Mouse (Mus musculus) hindbrain, embryonic 15.5 days (tissue): ENCODE measurements around the gene Ift74. TPM values are rescaled to one million over a fixed set of nuclear protein-coding genes. Genes with fewer than 3 reads are reported as not detected.

ENCODE experiments used
- ATAC-seq: fragments of 200-750 bp; cut with Nextera tagmentation; 2 replicates; pipeline ENCODE4 v1.8.0; 2017; ENCODE audit warnings: low read depth, moderate number of reproducible peaks, moderate TSS enrichment; ENCODE audit not compliant: low FRiP score
- H3K27ac ChIP-seq: fragments of 300-500 bp; sonication (generic); replicated peaks from 2 replicates; pipeline ENCODE4 v1.5.1; 2015; ENCODE audit warnings: mild to moderate bottlenecking, inconsistent platforms
- H3K27me3 ChIP-seq: fragments of 300-500 bp; sonication (generic); 2 replicates; pipeline ENCODE4 v1.6.1; 2015; ENCODE audit warnings: control low read depth, inconsistent platforms
- H3K36me3 ChIP-seq: fragments of 300-500 bp; sonication (generic); 2 replicates; pipeline ENCODE4 v1.6.1; 2015; ENCODE audit warnings: control low read depth, inconsistent platforms
- H3K4me1 ChIP-seq: fragments of 300-500 bp; sonication (generic); replicated peaks from 2 replicates; pipeline ENCODE4 v1.6.1; 2015; ENCODE audit warnings: control low read depth, inconsistent platforms
- H3K4me2 ChIP-seq: fragments of 300-500 bp; sonication (generic); 2 replicates; pipeline ENCODE4 v1.6.1; 2015; ENCODE audit warnings: moderate library complexity, mild to moderate bottlenecking, inconsistent platforms
- H3K4me3 ChIP-seq: fragments of 300-500 bp; sonication (generic); 2 replicates; pipeline ENCODE4 v1.5.1; 2015; ENCODE audit warnings: mild to moderate bottlenecking, inconsistent platforms
- H3K9ac ChIP-seq: fragments of 300-500 bp; sonication (generic); 2 replicates; pipeline ENCODE4 v1.6.1; 2015; ENCODE audit warnings: inconsistent platforms
- H3K9me3 ChIP-seq: fragments of 300-500 bp; sonication (generic); 2 replicates; pipeline ENCODE4 v1.6.1; 2016; ENCODE audit warnings: control low read depth, inconsistent platforms
- WGBS: fragments of 180-500 bp; shearing (Covaris S2); methylation state at CpG from one replicate; pipeline ENCODE4 v1.1.7; 2015; 5-methylcytosine and 5-hydroxymethylcytosine counted together
- polyA plus RNA-seq: library from polyadenylated mRNA; unstranded; fragments of >200 nt; fragmentation: Nextera tagmentation; extraction: Ambion mirVana; gene quantifications from 2 replicates; pipeline ENCODE4 v1.2.1, GENCODE M21; 2015

Ift74 gene
- 21.7 and 23.3 TPM in 2 replicates for polyA plus RNA-seq

DNA sequence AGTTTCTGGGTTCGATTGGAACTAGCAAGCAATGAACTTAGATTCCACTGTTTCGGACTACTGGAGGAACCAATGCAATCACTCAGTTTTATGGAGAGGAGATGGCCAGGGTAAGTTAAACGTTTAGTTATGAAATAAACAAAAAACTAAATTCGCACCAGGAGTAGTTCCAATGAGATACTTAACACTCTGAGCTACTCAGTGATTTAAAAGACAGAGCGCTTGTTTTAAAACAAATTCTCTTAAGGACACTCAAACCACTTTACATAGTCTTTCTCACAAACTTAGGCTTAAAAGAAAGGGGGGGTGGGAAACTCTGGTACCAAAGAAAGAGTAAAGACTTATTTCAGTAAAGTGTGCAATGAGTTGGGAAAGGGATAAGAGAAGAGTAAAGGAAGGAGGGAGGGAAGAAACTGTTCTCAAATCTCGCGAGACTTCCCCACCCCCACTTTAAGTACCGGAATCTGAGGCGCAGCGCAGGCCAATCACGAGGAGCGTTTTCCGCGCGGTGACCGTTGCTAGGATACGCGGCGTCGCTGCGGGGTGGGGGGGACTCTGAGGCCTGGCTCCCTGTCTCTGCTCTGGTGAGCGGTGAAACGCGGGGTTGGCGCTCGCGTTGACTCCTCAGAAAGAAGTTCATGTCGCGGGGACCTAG, at the start of gene Ift74:
Gene Ift74, plus strand, starts transcription at position 520 of the 655 bp plus-strand sequence.
- Histone ChIP-seq H3K27ac (peak within 1 kb of the TSS; percentile 81), H3K9ac (peak within 1 kb of the TSS; percentile 71), H3K9me3 (no peaks in the 10 kb centered on the region), H3K4me3 (peak within 1 kb of the TSS; percentile 89), H3K4me2 (peak within 1 kb of the TSS; percentile 71), H3K27me3 (no peaks in the 10 kb centered on the region), H3K36me3 (no peaks in the 10 kb centered on the region), H3K4me1 (peaks cover 17% of the 10 kb centered on the region)
- peak; percentile 100 for ATAC-seq
- WGBS = 5% methylated on average over 29 of the region's 29 CpGs

DNA sequence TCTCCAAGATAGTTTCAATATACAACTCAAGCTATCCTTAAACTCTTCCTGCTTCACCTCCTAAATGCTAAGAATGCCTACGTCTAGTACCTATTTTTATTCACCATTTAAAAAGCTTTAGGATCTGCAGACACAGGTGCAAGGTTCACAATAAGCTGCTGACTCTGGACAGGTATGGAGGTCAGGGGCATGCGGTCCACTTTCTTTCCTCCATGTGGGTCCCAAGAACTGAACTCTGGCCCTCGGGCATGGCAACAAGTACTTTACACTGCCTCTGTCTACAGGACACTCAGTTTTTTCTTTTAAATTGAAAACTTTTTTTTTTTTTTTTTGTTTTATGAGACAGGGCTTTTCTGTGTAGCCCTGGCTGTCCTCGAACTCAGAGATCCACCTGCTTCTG, 41.6 kb upstream of the Ift74 start:
- no peaks in the 10 kb centered on the region for H3K27me3 ChIP-seq

DNA sequence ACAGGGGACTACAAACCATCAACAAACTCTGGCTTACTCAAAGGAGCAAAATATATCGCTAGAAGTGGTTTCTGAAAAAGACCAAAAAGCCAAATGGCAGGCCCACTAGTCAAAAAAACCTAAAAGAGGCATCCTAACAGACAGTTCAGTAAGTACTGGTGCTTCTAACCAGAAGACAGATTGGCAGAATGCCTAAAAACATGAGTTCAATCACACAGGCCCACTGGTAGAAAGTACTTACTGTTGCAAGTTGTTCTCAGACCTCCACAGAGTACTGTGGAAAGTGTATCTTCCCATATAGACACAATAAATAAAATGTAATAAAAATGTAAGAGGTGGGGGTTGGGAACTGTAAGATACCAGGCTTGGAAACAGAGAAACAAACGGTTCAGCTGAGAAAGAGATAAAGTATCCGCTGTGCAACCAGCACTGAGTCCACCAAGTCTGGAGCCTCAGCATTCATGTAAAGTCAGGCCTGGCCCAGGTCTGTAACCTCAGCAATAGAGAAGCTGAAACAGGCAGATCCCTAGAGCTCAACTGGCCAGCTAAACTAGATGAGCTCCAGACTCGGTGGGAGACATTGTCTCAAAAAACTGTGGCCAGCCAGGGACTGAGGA, 22.4 kb upstream of the Ift74 start:
- H3K4me3 ChIP-seq = no peak overlapping the region
- H3K9me3 ChIP-seq = no peaks in the 10 kb centered on the region
- ATAC-seq = no peak; the same call in 1 of the 2 replicates
- 83% methylated on average over 4 of the region's 4 CpGs for WGBS
- H3K27me3 ChIP-seq = no peaks in the 10 kb centered on the region
- H3K4me1 ChIP-seq = 0 out of 2 replicates have a peak, but pooled peaks cover 4% of the 10 kb centered on the region
- no peak overlapping the region for H3K4me2 ChIP-seq
- H3K9ac ChIP-seq = no peak overlapping the region
- no peaks in the 10 kb centered on the region for H3K36me3 ChIP-seq
- H3K27ac ChIP-seq = no peak overlapping the region

More for the DNA sequence above, 41.6 kb upstream of the Ift74 start:
- Histone ChIP-seq H3K4me3 (no peak overlapping the region), H3K4me1 (no peaks in the 10 kb centered on the region), H3K27ac (no peak overlapping the region), H3K9ac (no peak overlapping the region), H3K9me3 (no peaks in the 10 kb centered on the region), H3K36me3 (peaks cover 45% of the 10 kb centered on the region), H3K4me2 (no peak overlapping the region)
- ATAC-seq = no peak
- 97% methylated on average over 4 of the region's 4 CpGs for WGBS

DNA sequence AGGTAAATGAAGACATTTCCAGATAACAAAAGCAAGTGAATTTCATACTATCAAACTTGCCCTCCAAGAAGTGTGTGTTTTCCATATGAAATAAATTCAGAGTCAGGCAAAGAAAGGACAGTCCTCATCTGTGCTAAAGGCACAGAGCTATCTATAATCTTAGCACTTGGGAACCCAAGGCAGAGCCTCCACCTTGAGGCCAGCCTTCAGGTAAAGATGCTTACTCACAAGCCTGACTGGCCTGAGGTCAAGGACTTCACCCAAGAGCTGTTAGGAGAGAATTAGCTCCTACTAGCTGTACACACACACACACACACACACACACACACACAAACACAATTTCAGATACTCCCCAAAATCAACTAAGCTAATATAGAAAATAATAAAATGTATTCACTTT, 21.6 kb upstream of the Ift74 start:
- ATAC-seq = no peak

DNA sequence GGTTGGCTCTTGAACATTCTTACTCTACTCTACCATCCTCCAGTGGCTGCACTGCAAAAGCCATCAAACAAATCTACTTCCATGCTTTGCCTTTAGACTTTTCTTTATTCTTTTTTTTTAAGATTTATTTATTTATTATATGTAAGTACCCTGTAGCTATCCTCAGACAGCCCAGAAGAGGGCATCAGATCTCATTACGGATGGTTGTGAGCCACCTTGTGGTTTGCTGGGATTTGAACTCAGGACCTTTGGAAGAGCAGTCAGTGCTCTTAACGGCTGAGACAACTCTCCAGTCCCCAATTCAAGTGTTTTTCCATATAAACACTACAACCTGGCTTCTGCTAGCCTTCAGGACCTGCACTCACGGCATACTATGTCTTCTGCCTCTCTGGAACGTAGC, 12.9 kb upstream of the Ift74 start:
- H3K4me2 ChIP-seq = peak overlapping the region; percentile 76
- H3K27ac ChIP-seq = no peak overlapping the region
- no peaks in the 10 kb centered on the region for H3K9me3 ChIP-seq
- WGBS = 88% methylated on average over 4 of the region's 4 CpGs
- ATAC-seq = no peak
- peaks cover 25% of the 10 kb centered on the region for H3K4me1 ChIP-seq
- peak overlapping the region; percentile 93; the same call in 1 of the 2 replicates for H3K4me3 ChIP-seq
- H3K27me3 ChIP-seq = no peaks in the 10 kb centered on the region
- H3K36me3 ChIP-seq = no peaks in the 10 kb centered on the region
- H3K9ac ChIP-seq = no peak overlapping the region

More for the DNA sequence above, 21.6 kb upstream of the Ift74 start:
- H3K4me1 ChIP-seq = 0 out of 2 replicates have a peak, but pooled peaks cover 4% of the 10 kb centered on the region
- no peaks in the 10 kb centered on the region for H3K36me3 ChIP-seq
- no peaks in the 10 kb centered on the region for H3K27me3 ChIP-seq
- no peak overlapping the region for H3K4me2 ChIP-seq
- H3K9ac ChIP-seq = no peak overlapping the region
- H3K9me3 ChIP-seq = no peaks in the 10 kb centered on the region
- no peak overlapping the region for H3K4me3 ChIP-seq
- no peak overlapping the region for H3K27ac ChIP-seq

DNA sequence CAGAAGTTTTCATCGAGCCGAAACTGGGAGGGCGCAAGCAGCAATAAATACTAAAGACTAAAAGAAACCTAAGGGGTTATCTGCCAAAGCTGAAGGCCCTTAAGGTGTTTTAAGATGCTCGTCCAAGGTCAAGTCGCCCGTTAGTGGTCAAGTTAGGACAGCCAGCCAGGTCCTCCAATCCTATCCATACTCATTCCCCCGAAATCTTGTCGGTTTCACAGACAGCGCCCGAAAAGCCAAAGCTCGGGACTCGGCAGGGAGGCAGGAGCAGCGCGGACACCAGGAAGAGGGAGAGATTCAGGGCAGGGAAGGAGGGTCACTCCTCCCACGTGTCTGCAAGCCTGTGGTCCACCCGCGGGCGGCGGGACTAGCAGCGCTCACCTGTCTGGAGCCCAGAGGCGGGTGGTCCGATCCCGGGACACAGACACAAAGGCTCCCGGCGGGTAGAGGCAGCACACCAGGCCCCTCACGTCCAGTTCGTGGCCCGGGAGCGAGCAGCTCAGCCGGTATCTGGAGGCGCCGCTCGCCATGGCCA, 11.7 kb upstream of the Ift74 start:
- peak overlapping the region; percentile 76 for H3K4me2 ChIP-seq
- under 1% methylated on average over 33 of the region's 33 CpGs for WGBS
- H3K36me3 ChIP-seq = no peaks in the 10 kb centered on the region
- H3K4me3 ChIP-seq = peak overlapping the region; percentile 93
- peak overlapping the region; percentile 91 for H3K27ac ChIP-seq
- H3K4me1 ChIP-seq = peaks cover 25% of the 10 kb centered on the region
- no peak for ATAC-seq
- H3K9ac ChIP-seq = peak overlapping the region; percentile 93
- H3K9me3 ChIP-seq = no peaks in the 10 kb centered on the region
- H3K27me3 ChIP-seq = no peaks in the 10 kb centered on the region

DNA sequence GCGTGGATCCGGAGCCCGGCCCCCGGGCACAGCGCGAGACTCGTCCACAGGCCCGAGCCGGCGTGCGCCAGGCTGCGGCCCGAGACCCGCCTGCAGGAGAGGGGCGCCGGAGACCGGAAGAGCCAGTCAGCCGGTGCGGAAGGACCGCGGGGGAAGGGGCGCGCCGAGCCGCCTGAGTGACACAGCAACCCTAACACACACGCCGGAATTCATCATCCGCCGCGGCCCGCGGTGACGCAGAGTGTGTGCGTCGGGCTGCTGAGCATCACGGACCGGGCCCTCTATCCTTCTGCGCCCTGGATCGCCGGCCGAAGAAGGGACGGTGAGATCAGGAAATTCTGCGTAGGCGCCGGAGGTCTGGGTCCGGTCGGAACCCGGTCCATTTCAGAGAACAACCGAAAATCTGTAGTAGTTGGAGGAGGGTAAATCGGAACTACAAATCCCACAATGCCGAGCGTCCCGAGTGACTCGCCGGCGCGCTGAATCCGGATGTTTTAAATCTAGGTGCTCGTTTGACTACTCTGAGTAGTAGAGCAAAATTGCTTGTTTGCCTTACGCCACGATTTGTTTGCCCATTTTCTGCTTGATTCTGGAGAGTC, 11.2 kb upstream of the Ift74 start, which contains the start of gene Plaa:
Gene Plaa, minus strand, starts transcription at position 214 of the 599 bp plus-strand sequence.
- under 1% methylated on average over 59 of the region's 61 CpGs for WGBS
- Histone ChIP-seq H3K4me1 (peaks cover 25% of the 10 kb centered on the region), H3K4me3 (peak within 1 kb of the TSS; percentile 93), H3K4me2 (peak within 1 kb of the TSS; percentile 76), H3K27ac (peak within 1 kb of the TSS; percentile 91), H3K27me3 (no peaks in the 10 kb centered on the region), H3K9me3 (no peaks in the 10 kb centered on the region), H3K9ac (peak within 1 kb of the TSS; percentile 93), H3K36me3 (no peaks in the 10 kb centered on the region)
- peak; percentile 99 for ATAC-seq

DNA sequence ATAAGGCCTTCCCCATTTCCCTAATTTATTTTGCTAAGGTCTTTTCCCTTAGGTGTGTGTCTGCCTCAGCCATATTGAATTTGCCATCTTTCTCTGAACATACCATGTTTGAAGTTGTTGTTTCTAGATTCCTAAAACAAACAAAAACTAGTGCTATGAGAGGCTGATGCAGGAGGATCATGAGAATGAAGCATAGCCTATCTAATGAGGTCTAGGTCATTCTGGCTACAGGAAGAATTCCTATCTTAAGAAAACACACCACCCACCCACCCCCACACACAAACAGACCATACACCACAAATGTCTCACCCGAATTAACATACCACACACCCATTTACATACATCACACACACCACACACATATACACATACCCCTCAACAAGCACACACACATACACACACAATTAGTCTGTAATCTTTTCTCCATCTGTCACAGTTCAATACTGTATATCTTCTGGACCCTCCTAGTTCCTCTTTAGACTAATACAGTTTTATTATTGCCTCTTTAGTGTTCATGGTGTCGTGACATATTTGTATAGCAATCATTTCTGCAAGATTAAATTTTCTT, 9.8 kb upstream of the Ift74 start:
- Histone ChIP-seq H3K27ac (no peak overlapping the region), H3K27me3 (no peaks in the 10 kb centered on the region), H3K4me1 (peaks cover 25% of the 10 kb centered on the region), H3K9me3 (no peaks in the 10 kb centered on the region), H3K36me3 (no peaks in the 10 kb centered on the region), H3K9ac (no peak overlapping the region), H3K4me3 (no peak overlapping the region), H3K4me2 (peak overlapping the region; percentile 76; the same call in 1 of the 2 replicates)
- WGBS = 86% methylated on average over 2 of the region's 2 CpGs
- no peak for ATAC-seq

DNA sequence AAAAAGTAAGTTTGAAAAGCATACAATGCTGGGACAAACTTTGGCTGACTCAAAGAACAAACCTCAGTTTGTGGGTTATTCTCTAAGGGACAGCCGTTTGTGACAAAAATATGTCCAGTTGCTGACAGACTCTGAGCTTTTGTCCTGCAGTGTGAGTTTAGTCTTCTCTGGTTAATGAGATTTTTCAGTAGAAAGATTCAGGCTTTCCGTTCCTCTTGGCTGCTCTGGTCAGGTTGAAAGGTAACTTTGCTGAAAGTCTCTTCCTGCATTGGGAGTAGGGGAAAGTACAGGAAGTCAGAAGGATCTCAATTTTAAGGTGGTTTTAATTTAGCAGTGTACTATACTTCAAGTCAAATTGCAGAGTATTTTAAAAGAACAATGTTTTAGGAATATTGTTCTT, 8.7 kb upstream of the Ift74 start:
- WGBS = 91% methylated on average over 2 of the region's 2 CpGs
- Histone ChIP-seq H3K27ac (no peak overlapping the region), H3K36me3 (no peaks in the 10 kb centered on the region), H3K27me3 (no peaks in the 10 kb centered on the region), H3K4me1 (peaks cover 22% of the 10 kb centered on the region), H3K4me2 (no peak overlapping the region), H3K9ac (no peak overlapping the region), H3K9me3 (no peaks in the 10 kb centered on the region), H3K4me3 (no peak overlapping the region)
- no peak for ATAC-seq

DNA sequence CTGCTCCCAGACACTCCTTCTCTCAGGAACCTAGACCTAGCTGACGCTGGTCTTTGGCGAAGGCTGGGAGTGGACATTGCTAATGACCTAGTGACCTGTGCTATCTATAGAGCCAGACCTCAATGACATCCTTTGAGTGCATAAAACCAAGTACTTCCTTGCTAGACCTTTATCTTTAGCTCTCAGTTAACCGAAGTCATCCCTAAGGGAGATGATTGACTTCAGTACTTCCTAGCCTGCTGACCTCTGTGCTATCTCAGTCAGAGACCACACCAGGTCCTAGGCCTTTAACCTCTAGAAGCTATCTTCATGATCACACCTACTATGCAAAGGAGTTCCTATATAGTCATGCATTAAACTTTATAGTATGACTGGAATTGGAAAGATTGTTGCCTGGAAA, 4.0 kb upstream of the Ift74 start:
- Histone ChIP-seq H3K4me3 (no peak overlapping the region), H3K36me3 (no peaks in the 10 kb centered on the region), H3K9ac (no peak overlapping the region), H3K4me2 (no peak overlapping the region), H3K27ac (no peak overlapping the region), H3K9me3 (no peaks in the 10 kb centered on the region), H3K4me1 (peaks cover 10% of the 10 kb centered on the region), H3K27me3 (no peaks in the 10 kb centered on the region)
- ATAC-seq = no peak
- WGBS = 81% methylated on average over 3 of the region's 3 CpGs

DNA sequence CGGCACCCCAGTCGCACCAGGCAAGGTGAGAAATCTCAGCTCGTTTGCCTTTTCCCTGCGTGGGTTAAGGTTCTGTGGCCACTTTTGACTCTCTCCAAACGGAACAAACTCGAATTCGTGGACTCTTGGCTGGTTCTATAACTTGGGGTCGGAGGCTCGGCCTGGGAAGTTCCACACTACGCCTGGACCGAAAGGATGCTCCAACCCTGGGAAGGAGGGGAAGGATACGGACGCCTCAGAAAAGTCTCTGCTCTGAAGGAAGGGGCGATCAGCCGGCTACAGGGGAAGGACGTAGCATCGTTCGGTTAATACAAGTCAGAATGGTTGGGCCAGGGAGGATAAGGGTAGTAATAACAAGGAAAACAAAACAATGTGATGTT, 326 bp downstream of the Ift74 start:
- ATAC-seq = peak; percentile 87
- H3K9ac ChIP-seq = peak overlapping the region; percentile 71
- no peaks in the 10 kb centered on the region for H3K36me3 ChIP-seq
- under 1% methylated on average over 18 of the region's 18 CpGs for WGBS
- no peaks in the 10 kb centered on the region for H3K27me3 ChIP-seq
- H3K27ac ChIP-seq = peak overlapping the region; percentile 81
- peak overlapping the region; percentile 89 for H3K4me3 ChIP-seq
- peak overlapping the region; percentile 71 for H3K4me2 ChIP-seq
- no peaks in the 10 kb centered on the region for H3K9me3 ChIP-seq
- peaks cover 17% of the 10 kb centered on the region for H3K4me1 ChIP-seq

DNA sequence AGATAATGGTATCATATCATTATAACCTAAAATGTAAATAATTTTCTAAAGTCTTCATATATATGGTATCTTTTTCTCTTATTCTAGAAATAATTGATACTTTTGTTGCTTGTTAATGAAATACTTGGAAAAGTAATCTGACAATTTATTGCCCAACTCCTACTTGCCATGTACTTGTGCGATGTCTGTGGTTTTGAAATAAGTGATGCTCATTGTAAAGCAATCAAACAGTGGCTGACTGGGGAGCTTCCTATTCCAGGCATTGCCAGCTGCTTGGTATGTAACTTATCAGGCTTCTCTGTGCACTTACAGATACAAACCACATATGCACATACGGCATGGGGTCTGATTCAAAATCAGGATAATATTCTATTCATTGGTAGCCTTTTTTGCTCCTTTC, 5.8 kb downstream of the Ift74 start:
- H3K36me3 ChIP-seq = peaks cover 5% of the 10 kb centered on the region; the same call in 1 of the 2 replicates
- no peak overlapping the region for H3K27ac ChIP-seq
- H3K4me2 ChIP-seq = no peak overlapping the region
- no peak for ATAC-seq
- H3K9ac ChIP-seq = no peak overlapping the region
- no peaks in the 10 kb centered on the region for H3K27me3 ChIP-seq
- peaks cover 10% of the 10 kb centered on the region for H3K4me1 ChIP-seq
- no peaks in the 10 kb centered on the region for H3K9me3 ChIP-seq
- no peak overlapping the region for H3K4me3 ChIP-seq
- WGBS = 90% methylated on average over 2 of the region's 2 CpGs
